Mouse (Mus musculus) stomach, embryonic 14.5 days (tissue): ENCODE results near the gene Uri1. TPM values are rescaled to one million over a fixed set of nuclear protein-coding genes. Genes with fewer than 3 reads are reported as not detected.
A peak's percentile ranks its signal among the peaks of the same experiment; 100 is the strongest.

Experiments used
- ATAC-seq: fragments of 200-750 bp; cut with Nextera tagmentation; 2 replicates; pipeline ENCODE4 v1.8.0; 2017; ENCODE audit warnings: low read depth, moderate TSS enrichment; ENCODE audit not compliant: insufficient number of reproducible peaks, insufficient read depth, low FRiP score
- H3K27ac ChIP-seq: fragments of 300-500 bp; sonication (generic); 2 replicates; pipeline ENCODE4 v1.5.1; 2014; ENCODE audit warnings: mild to moderate bottlenecking, low read length, moderate library complexity, mixed read lengths
- H3K27me3 ChIP-seq: fragments of 300-500 bp; sonication (generic); 2 replicates; pipeline ENCODE4 v1.6.1; 2014; ENCODE audit warnings: low read length, control low read depth, mixed read lengths; ENCODE audit not compliant: control insufficient read depth, insufficient read depth
- H3K36me3 ChIP-seq: fragments of 300-500 bp; sonication (generic); 2 replicates; pipeline ENCODE4 v1.6.1; 2014; ENCODE audit warnings: mild to moderate bottlenecking, control low read depth, low read length, moderate library complexity, mixed read lengths; ENCODE audit not compliant: control insufficient read depth, insufficient read depth
- H3K4me1 ChIP-seq: fragments of 300-500 bp; sonication (generic); 2 replicates; pipeline ENCODE4 v1.6.1; 2014; ENCODE audit warnings: low read length, control low read depth, mixed read lengths; ENCODE audit not compliant: control insufficient read depth, insufficient read depth
- H3K4me2 ChIP-seq: fragments of 300-500 bp; sonication (generic); replicated peaks from 2 replicates; pipeline ENCODE4 v1.6.1; 2014; ENCODE audit warnings: low read depth, low read length, control low read depth
- H3K4me3 ChIP-seq: fragments of 300-500 bp; sonication (generic); 2 replicates; pipeline ENCODE4 v1.5.1; 2014; ENCODE audit warnings: low read depth, low read length, control low read depth
- H3K9ac ChIP-seq: fragments of 300-500 bp; sonication (generic); replicated peaks from 2 replicates; pipeline ENCODE4 v1.6.1; 2014; ENCODE audit warnings: low read depth, mild to moderate bottlenecking, control low read depth, low read length, moderate library complexity, mixed read lengths
- H3K9me3 ChIP-seq: fragments of 300-500 bp; sonication (generic); 2 replicates; pipeline ENCODE4 v1.6.1; 2016; ENCODE audit warnings: low read depth, low read length, control low read depth; ENCODE audit not compliant: control insufficient read depth
- WGBS: fragments of 180-500 bp; shearing (Covaris S2); extraction: QIAGEN DNeasy Blood & Tissue Kit; methylation state at CpG from one replicate; pipeline ENCODE4 v1.1.7; 2014; 5-methylcytosine and 5-hydroxymethylcytosine counted together
- polyA plus RNA-seq: library from polyadenylated mRNA; unstranded; fragments of >200 nt; fragmentation: Nextera tagmentation; extraction: Ambion mirVana; gene quantifications from 2 replicates; pipeline ENCODE4 v1.2.1, GENCODE M21; 2014

The Uri1 gene
- polyA plus RNA-seq, 1 experiment from 2014 or later: 42.0 TPM

DNA sequence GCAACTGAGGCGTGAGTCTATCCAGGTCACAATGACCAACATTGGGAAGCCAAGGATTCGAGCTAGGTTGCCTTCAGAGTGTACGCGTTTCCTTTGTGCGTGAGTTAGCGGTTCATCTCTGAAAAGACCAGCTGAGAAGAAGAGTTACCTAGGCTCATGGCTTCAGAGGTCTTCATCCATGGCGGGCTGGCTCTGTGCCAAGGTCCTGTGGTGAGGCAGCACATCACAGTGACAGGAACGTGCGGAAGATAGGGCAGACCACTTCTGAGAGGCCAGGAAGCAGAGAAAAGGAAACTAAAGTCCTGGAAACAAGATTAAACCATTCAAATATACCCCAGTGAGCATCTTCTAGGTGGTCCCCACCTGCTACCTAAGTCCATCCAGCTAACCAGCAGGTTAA, 30.9 kb upstream of the Uri1 start:
- Histone ChIP-seq H3K4me1 (no peaks in the 10 kb centered on the region), H3K9ac (no peak overlapping the region)
- 87% methylated on average over 9 of the region's 9 CpGs for WGBS

DNA sequence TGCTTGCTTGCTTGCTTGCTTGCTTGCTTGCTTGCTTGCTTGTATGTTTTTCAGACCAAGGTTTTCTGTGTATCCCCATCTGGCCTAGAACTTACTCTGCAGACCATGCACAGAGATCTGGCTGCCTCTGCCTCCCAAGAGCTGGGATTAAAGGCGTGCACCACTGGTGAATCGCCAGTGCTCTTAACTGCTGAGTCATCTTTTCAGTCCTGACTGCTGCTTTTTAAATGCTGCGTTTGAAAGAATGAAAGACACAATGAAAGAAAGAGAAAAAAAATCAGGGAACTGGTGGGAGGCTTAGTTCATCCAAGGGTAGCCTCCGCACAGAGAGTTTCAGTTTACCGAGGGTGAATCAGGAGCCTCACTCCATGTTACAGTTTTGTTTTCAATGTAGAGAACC, 23.9 kb upstream of the Uri1 start:
- no peak overlapping the region for H3K4me3 ChIP-seq
- ATAC-seq: no peak
- no peak overlapping the region for H3K4me2 ChIP-seq
- H3K9ac ChIP-seq: no peak overlapping the region
- 69% methylated on average over 5 of the region's 5 CpGs for WGBS
- no peaks in the 10 kb centered on the region for H3K4me1 ChIP-seq
- no peak overlapping the region for H3K27ac ChIP-seq
- H3K36me3 ChIP-seq: no peaks in the 10 kb centered on the region
- no peaks in the 10 kb centered on the region for H3K9me3 ChIP-seq
- H3K27me3 ChIP-seq: no peaks in the 10 kb centered on the region

More for the DNA sequence above, 30.9 kb upstream of the Uri1 start:
- no peak overlapping the region for H3K27ac ChIP-seq
- H3K4me2 ChIP-seq: no peak overlapping the region
- no peaks in the 10 kb centered on the region for H3K9me3 ChIP-seq
- H3K36me3 ChIP-seq: no peaks in the 10 kb centered on the region
- no peaks in the 10 kb centered on the region for H3K27me3 ChIP-seq
- no peak for ATAC-seq
- H3K4me3 ChIP-seq: no peak overlapping the region

DNA sequence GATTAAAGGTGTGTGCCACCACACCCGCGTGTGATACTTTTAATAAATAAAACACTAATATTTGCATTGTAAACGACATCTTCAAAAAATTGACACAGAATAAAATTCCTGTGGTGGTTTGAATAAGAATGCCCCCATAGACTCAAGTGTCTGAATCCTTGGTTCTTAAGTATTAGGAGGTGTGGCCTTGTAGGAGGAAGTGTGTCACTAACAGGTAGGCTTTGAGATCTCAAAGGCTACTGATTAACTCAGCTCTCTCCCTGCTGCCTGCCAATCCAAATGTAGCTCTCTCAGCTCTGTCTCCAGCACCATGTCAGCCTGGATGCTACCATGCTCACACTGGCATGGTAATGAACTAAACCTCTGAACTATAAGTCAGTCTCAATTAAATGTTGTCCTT, 17.9 kb upstream of the Uri1 start:
- H3K27me3 ChIP-seq: no peaks in the 10 kb centered on the region
- WGBS: 77% methylated on average over 3 of the region's 3 CpGs
- H3K9me3 ChIP-seq: no peaks in the 10 kb centered on the region
- H3K27ac ChIP-seq: no peak overlapping the region
- no peak overlapping the region for H3K4me2 ChIP-seq
- ATAC-seq: no peak
- H3K4me3 ChIP-seq: no peak overlapping the region
- no peaks in the 10 kb centered on the region for H3K4me1 ChIP-seq
- no peaks in the 10 kb centered on the region for H3K36me3 ChIP-seq
- H3K9ac ChIP-seq: no peak overlapping the region

DNA sequence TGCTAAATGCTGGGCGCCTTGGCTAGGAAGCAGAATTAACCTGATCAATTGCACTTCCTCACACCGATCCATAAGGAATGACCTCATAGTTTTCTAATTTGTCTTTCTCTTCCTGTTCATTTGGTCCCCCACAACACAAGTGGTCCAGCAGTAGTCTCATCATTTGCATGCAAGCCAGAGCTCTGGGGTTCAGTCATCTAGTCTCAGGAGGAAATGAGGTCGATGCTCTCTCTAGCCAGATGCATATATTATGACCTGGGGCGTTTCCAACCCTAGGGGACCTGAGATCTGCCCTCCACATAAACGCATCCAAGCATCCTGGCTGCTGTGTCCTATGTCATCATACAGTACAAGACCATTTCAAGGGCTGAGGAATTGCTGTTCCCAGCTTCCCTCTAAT, 14.2 kb upstream of the Uri1 start:
- Histone ChIP-seq H3K27ac (no peak overlapping the region), H3K36me3 (no peaks in the 10 kb centered on the region), H3K27me3 (no peaks in the 10 kb centered on the region), H3K4me3 (no peak overlapping the region), H3K9me3 (no peaks in the 10 kb centered on the region), H3K4me2 (no peak overlapping the region), H3K9ac (no peak overlapping the region), H3K4me1 (no peaks in the 10 kb centered on the region)
- no peak for ATAC-seq
- 73% methylated on average over 5 of the region's 5 CpGs for WGBS

DNA sequence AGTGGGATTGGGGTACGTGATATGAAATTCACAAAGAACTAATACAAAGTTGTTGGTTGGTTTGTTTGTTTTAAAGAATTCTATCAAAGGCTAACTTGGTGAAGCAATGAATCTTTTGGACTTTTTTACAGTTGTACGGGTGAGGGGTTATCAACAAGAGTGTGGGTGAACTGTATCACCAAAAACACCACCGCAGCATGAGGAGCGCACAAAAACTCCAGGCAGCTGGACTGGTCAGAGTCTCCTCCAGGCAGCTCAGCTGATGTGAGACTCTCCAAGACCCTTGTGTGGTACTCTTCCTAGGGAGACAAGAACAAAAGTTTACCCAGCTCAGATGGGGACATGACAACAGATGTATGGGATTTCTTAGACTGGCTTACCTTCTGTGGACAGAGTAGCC, 7.8 kb upstream of the Uri1 start:
- no peak overlapping the region for H3K27ac ChIP-seq
- no peak overlapping the region for H3K4me2 ChIP-seq
- 61% methylated on average over 4 of the region's 4 CpGs for WGBS

DNA sequence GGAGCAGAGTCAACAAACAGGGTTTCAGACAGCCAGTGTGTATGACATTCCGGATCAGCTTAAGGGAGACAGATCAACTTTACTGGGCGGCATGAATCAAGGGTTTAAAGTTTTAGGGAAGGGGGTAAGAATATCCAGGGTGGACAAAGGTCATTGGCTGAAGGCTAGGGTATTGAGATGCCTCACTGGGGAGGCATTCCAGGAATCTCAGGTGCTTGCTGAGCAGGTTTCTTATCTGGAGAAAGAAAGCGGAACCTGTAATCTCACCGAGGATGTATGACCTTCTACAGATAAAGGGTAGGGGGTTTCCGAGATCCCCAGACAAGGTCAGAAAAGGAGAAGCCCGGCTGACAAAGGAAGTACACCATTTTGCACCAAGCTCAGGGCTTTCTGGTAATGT, 7.3 kb upstream of the Uri1 start:
- Histone ChIP-seq H3K36me3 (no peaks in the 10 kb centered on the region), H3K4me3 (no peak overlapping the region), H3K9me3 (no peaks in the 10 kb centered on the region), H3K27ac (no peak overlapping the region), H3K27me3 (no peaks in the 10 kb centered on the region), H3K9ac (no peak overlapping the region), H3K4me1 (no peaks in the 10 kb centered on the region), H3K4me2 (no peak overlapping the region)
- WGBS: 26% methylated on average over 6 of the region's 6 CpGs
- 0 out of 2 replicates have a peak, but pooled peaks have one; percentile 28 for ATAC-seq

More for the DNA sequence above, 7.8 kb upstream of the Uri1 start:
- no peaks in the 10 kb centered on the region for H3K4me1 ChIP-seq
- no peak overlapping the region for H3K4me3 ChIP-seq
- no peaks in the 10 kb centered on the region for H3K9me3 ChIP-seq
- ATAC-seq: no peak
- no peaks in the 10 kb centered on the region for H3K36me3 ChIP-seq
- no peaks in the 10 kb centered on the region for H3K27me3 ChIP-seq
- no peak overlapping the region for H3K9ac ChIP-seq

DNA sequence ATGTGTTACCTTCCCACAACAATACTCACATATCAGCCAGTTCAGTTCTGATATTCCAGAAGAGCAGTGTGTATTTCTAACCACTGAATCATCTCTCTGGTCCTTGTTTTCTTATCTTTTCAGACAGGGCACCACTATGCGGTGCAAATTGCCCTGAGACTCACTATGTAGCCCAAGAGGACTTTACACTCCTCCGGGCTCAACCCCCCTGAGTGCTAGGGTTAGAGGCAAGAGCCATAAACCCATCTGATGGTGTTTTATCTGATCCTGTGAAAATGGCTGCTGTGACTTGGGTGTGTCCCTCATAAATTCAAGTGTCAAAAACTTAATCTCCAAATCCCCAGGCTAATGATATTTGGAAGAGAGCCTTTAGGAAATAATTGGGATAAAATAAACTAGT, 6.6 kb upstream of the Uri1 start:
- Histone ChIP-seq H3K9me3 (no peaks in the 10 kb centered on the region), H3K9ac (no peak overlapping the region), H3K36me3 (no peaks in the 10 kb centered on the region), H3K27ac (no peak overlapping the region), H3K4me3 (no peak overlapping the region), H3K4me1 (no peaks in the 10 kb centered on the region), H3K4me2 (no peak overlapping the region), H3K27me3 (no peaks in the 10 kb centered on the region)
- WGBS: 18% methylated on average over 2 of the region's 2 CpGs
- no peak for ATAC-seq

DNA sequence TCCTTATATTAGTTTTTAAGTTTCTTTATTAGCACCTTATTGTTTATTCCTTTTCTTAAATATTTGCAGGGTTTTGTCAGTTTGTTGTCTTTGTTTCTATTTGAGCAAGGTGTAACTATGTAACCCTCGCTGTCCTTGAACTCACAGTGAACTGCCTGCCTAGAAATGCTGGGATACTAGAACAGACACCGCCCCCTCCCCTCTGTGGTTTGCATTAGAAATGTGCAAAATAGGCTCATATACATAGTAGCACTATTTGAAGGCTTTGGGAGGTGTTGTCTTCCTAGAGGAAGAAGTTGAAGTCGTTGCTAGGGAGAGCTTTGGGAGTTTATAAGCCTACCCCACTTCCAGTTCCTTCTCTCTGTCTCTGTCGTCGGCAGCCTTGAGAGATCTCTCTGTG, 5.7 kb upstream of the Uri1 start:
- Histone ChIP-seq H3K27me3 (no peaks in the 10 kb centered on the region), H3K4me3 (no peak overlapping the region), H3K4me1 (no peaks in the 10 kb centered on the region), H3K9me3 (no peaks in the 10 kb centered on the region), H3K9ac (no peak overlapping the region), H3K36me3 (no peaks in the 10 kb centered on the region), H3K4me2 (no peak overlapping the region), H3K27ac (no peak overlapping the region)
- no peak for ATAC-seq
- WGBS: 48% methylated on average over 5 of the region's 5 CpGs

DNA sequence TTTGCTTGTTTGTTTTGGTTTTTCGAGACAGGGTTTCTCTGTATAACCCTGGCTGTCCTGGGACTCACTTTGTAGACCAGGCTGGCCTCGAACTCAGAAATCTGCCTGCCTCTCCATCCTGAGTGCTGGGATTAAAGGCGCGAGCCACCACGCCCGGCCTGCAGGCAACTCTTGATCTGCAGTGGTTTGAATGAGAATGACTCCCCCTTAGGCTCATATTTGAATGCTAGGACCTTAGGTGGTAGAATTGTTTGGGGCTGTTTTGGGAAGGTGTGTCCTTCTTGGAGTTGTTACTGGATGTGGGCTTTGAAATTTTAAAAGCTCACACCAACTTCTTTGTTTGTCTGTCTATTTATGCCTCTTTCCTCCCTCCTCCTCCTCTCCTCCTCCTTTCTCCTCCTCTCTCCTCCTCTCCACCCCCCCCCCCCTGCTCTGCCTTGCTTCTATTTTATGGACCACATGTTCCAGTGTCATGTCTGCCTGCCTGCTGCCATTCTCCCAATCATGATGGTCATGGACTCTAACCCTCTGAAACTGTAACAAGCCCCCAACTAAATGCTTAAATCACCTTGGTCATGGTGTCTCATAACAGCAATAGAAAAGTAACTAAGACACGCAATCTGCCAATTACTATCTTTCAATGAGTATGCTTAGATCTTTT, 4.7 kb upstream of the Uri1 start:
- Histone ChIP-seq H3K27ac (no peak overlapping the region), H3K4me2 (no peak overlapping the region)

More for the DNA sequence above, 4.7 kb upstream of the Uri1 start:
- H3K4me1 ChIP-seq: no peaks in the 10 kb centered on the region
- ATAC-seq: no peak
- H3K4me3 ChIP-seq: no peak overlapping the region
- 80% methylated on average over 7 of the region's 7 CpGs for WGBS
- H3K9me3 ChIP-seq: no peaks in the 10 kb centered on the region
- no peaks in the 10 kb centered on the region for H3K27me3 ChIP-seq
- H3K9ac ChIP-seq: no peak overlapping the region
- no peaks in the 10 kb centered on the region for H3K36me3 ChIP-seq
